Mouse (Mus musculus) urinary bladder, postnatal 14 days (tissue): Measurements from ENCODE around the gene Ppp2r5c.

ENCODE experiments used
- DNase-seq: peaks from one replicate; pipeline ENCODE4 v3.0.0; 2021; ENCODE audit warnings: low spot score

Gene Ppp2r5c

DNA sequence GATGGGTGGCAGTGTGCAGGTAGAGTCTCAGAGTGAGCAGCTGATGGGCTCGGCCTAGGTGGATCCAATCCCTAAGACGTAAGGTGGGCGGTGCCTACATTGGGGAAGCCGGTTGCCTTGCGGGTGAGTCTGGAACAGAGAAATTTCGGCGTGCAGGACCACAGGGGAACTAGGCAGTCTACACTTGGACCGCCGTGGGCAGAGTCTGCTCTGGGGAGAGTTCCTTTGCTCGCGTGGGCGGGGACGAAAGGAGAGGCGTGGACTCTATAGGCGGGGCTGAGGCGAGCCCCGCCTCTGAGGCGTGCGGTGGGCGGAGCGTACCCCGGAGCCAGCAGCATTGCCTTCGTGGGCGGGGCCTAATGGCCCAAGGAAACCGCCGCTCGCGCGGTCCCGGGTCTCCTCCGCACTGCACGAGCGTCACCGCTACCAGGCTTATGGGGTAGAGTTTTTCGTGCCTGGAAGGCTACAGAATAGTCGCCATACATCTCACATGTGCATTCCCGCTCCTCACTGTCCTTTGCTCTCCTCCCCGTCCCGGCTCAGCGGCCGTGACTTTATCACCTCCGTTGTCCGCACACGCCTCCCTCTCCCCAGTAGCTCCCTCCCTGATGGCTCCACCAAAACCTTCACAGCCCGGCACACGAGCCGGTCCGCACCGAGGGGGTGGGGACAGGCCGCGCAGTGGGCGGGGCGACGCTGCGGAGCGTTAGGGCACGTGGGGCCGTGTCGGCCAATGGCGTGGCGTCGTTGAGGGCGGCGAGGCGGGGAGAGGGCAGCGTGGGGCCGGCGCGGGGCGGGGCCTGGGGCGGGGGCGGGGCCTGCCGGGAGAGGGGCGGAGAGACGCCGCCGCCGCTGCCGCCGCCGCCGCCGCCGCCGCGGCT, at the start of gene Ppp2r5c:
Gene Ppp2r5c, plus strand, starts transcription at position 831 of the 881 bp plus-strand sequence.
- DNase-seq = peak; percentile 95

DNA sequence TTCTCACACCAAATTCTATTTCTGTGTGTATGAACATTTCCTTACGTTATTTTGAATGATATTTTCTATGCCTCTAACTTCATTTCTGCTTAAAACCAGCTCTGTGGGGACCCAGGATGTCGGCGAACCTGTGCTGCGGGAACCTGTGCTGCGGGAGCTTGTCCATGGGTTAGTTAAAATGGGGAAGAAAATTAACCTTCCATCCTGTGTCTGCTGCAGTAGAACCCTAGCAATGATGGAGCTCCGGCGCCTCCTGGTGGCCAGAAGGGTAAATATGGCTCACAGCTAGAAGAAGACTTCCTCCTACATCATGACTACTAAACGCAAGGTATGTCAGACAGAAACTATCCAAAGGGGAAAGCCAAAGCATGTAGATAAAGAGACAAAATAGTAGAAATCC, 48.6 kb upstream of the Ppp2r5c start:
- peak; percentile 80 for DNase-seq

GRCm38 (mm10) chr12:110399161-110399560, 47.8 kb upstream of the Ppp2r5c start:
- no peak for DNase-seq

DNA sequence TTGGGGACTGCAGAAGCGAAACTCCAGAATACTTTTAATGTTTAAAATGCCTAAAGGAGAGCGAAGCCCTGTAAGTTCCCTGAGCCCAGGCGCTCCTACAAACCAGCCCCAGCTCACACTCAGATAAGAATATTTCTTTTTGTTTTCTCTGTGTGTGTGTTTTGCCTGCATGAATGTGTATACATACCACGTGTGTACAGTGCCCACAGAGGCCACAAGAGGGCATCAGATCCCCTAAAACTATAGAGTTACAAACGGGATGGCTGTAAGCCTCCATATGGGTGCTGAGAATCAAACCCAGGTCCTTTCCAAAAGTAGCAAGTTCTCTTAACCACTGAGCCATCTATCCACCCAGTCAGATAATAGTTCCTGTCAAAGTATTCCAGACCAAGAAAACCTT, 46.0 kb upstream of the Ppp2r5c start:
- DNase-seq = no peak

- DNase-seq = no peak
Measured at GRCm38 (mm10) chr12:110401871-110402270, 45.0 kb upstream of the Ppp2r5c start.

- no peak for DNase-seq
Measured at GRCm38 (mm10) chr12:110416244-110416643, 30.7 kb upstream of the Ppp2r5c start.

GRCm38 (mm10) chr12:110417023-110417986, 29.6 kb upstream of the Ppp2r5c start:
- no peak for DNase-seq

DNA sequence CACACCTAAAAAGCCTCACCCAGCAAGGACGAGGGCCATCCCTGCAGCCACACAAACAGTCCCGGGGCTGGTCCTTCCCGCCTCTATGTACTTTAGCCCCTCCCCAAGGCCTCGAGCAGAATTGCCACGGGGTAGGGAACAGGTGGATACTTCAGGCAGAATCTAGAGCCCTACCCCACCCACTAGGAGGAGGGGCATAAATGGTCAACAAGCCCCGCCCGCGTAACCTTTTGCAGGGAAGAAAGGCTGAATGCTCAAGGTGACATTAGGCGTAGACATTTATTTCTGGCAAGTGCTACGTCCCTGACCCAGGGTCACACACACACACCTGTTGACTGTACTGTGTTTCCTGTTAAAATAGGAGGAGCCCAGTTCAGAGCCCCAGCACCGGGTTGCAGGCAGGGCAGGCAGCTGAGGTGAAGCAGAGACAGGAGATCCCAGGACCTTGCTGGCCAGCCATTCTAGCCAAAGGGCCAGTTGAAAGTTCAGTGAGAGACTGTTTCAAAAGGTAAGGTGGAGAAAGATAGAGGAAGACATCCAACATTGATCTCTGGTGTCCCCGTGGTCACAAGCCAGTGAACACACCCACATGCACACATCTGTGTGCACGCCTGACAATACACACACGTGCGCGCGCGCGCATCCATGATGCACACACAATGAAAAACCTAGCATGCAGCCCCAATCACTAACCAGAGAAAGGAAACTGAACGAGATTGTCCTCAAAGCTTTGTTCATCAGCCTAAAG, 28.8 kb upstream of the Ppp2r5c start:
- peak; percentile 45 for DNase-seq

DNA sequence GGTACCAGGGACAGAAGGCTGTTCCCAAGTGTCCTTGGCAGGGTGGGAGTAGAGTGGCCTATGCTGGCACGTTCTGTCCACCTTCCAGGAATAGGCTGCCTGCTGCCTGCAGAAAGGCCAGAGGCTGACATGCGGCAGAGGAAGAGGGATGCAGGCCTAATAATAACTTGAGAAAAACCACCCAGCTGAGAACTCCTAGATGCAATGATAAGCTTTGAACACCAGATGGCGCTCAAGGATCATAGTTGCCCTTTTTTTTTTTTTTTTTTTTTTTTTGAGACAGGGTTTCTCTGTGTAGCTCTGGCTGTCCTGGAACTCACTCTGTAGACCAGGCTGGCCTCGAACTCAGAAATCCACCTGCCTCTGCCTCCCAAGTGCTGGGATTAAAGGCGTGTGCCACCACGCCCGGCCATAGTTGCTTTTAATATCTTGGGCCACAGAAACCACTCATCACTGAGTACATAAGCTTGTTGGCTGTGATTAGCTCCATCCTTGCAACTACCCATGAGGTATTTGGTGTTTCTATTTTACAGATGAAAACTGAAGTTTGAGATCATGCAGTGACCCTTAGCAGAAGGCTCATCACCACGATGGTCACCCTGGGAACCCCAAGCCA, 28.1 kb upstream of the Ppp2r5c start:
- peak; percentile 42 for DNase-seq

GRCm38 (mm10) chr12:110419879-110420278, 27.0 kb upstream of the Ppp2r5c start:
- DNase-seq = no peak

DNA sequence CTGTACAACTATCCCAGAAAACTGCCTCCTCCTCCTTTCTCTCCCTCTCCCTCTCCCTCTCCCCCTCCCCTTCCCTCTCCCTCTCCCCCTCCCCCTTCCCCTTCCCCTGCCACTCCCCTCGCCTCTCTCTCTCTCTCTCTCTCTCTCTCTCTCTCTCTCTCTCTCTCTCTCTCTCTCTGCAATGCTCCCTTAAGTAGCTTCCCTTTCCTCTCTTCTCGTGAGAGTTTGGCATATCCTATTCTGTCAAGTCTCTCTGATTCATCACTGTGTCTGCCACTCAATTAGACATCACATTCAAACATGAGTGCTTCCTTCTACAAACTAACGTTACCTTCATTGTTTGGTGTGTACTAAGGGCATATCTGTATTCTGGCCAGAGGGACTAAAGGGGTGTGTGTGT, 25.6 kb upstream of the Ppp2r5c start:
- DNase-seq = no peak

- no peak for DNase-seq
Measured at GRCm38 (mm10) chr12:110424008-110424704, 22.8 kb upstream of the Ppp2r5c start.

- DNase-seq = no peak
Measured at GRCm38 (mm10) chr12:110426417-110427010, 20.4 kb upstream of the Ppp2r5c start.

GRCm38 (mm10) chr12:110429340-110429973, 17.5 kb upstream of the Ppp2r5c start:
- DNase-seq = no peak

- no peak for DNase-seq
Measured at GRCm38 (mm10) chr12:110429990-110430389, 16.9 kb upstream of the Ppp2r5c start.

- peak; percentile 10 for DNase-seq
Measured at GRCm38 (mm10) chr12:110431805-110432204, 15.1 kb upstream of the Ppp2r5c start.

- DNase-seq = no peak
Measured at GRCm38 (mm10) chr12:110436638-110437366, 10.1 kb upstream of the Ppp2r5c start.

- DNase-seq = no peak
Measured at GRCm38 (mm10) chr12:110437367-110437703, 9.6 kb upstream of the Ppp2r5c start.

GRCm38 (mm10) chr12:110438367-110438973, 8.4 kb upstream of the Ppp2r5c start:
- no peak for DNase-seq
